Mouse (Mus musculus): ENCODE data around the gene Cldn13.
"Not testable (repeated sequence)": the region's sequence is repeated elsewhere in the genome, so short reads cannot be mapped to it uniquely, and the experiment has no call there.

Cldn13 gene

GRCm38 (mm10) chr5:134939069-134939468 lies 23.7 kb upstream of the Cldn13 start:
- Histone ChIP-seq H3K36me3 (ENCODE audit: insufficient read depth, low read length) (peaks cover 66% of the 10 kb centered on the region), H3K9me3 (ENCODE audit: low read length) (peaks cover 26% of the 10 kb centered on the region), H3K27me3 (ENCODE audit: insufficient read depth, low read length) (no peaks in the 10 kb centered on the region), H3K4me3 (replicated peaks; ENCODE audit: low read length) (no peak overlapping the region), H3K4me1 (replicated peaks; ENCODE audit: low read depth, low read length) (peaks cover 86% of the 10 kb centered on the region)
- TF ChIP-seq NANOG (IDR thresholded peaks at IDR 0.05; ENCODE audit: borderline replicate concordance, low read length) (no peak), POU5F1 (IDR thresholded peaks at IDR 0.05; ENCODE audit: borderline replicate concordance, low read length) (no peak), CTCF (conservative IDR thresholded peaks at IDR 0.05; ENCODE audit: low read length) (no peak)

- no peaks in the 10 kb centered on the region for H3K27me3 ChIP-seq (ENCODE audit: insufficient read depth, low read length)
- H3K4me3 ChIP-seq (replicated peaks; ENCODE audit: low read length): no peak overlapping the region
- H3K9me3 ChIP-seq (ENCODE audit: low read length): peaks cover 34% of the 10 kb centered on the region
- peaks cover 69% of the 10 kb centered on the region for H3K36me3 ChIP-seq (ENCODE audit: insufficient read depth, low read length)
- TF ChIP-seq POU5F1 (IDR thresholded peaks at IDR 0.05; ENCODE audit: borderline replicate concordance, low read length) (no peak), NANOG (IDR thresholded peaks at IDR 0.05; ENCODE audit: borderline replicate concordance, low read length) (no peak), CTCF (conservative IDR thresholded peaks at IDR 0.05; ENCODE audit: low read length) (no peak)
- H3K4me1 ChIP-seq (replicated peaks; ENCODE audit: low read depth, low read length): peaks cover 74% of the 10 kb centered on the region
Measured at GRCm38 (mm10) chr5:134936626-134937185, 21.4 kb upstream of the Cldn13 start.

GRCm38 (mm10) chr5:134936051-134936450 lies 20.7 kb upstream of the Cldn13 start:
- Histone ChIP-seq H3K9me3 (ENCODE audit: low read length) (peaks cover 34% of the 10 kb centered on the region), H3K27me3 (ENCODE audit: insufficient read depth, low read length) (no peaks in the 10 kb centered on the region), H3K4me1 (replicated peaks; ENCODE audit: low read depth, low read length) (peaks cover 74% of the 10 kb centered on the region), H3K4me3 (replicated peaks; ENCODE audit: low read length) (no peak overlapping the region), H3K36me3 (ENCODE audit: insufficient read depth, low read length) (peaks cover 64% of the 10 kb centered on the region)
- TF ChIP-seq NANOG (IDR thresholded peaks at IDR 0.05; ENCODE audit: borderline replicate concordance, low read length): no peak
- TF ChIP-seq CTCF (conservative IDR thresholded peaks at IDR 0.05; ENCODE audit: low read length): no peak
- TF ChIP-seq POU5F1 (IDR thresholded peaks at IDR 0.05; ENCODE audit: borderline replicate concordance, low read length): no peak

- Histone ChIP-seq H3K36me3 (ENCODE audit: insufficient read depth, low read length) (peaks cover 55% of the 10 kb centered on the region), H3K4me1 (replicated peaks; ENCODE audit: low read depth, low read length) (peaks cover 69% of the 10 kb centered on the region), H3K4me3 (replicated peaks; ENCODE audit: low read length) (no peak overlapping the region), H3K9me3 (ENCODE audit: low read length) (peaks cover 34% of the 10 kb centered on the region), H3K27me3 (ENCODE audit: insufficient read depth, low read length) (no peaks in the 10 kb centered on the region)
- TF ChIP-seq CTCF (conservative IDR thresholded peaks at IDR 0.05; ENCODE audit: low read length) (no peak), NANOG (IDR thresholded peaks at IDR 0.05; ENCODE audit: borderline replicate concordance, low read length) (no peak), POU5F1 (IDR thresholded peaks at IDR 0.05; ENCODE audit: borderline replicate concordance, low read length) (no peak)
Measured at GRCm38 (mm10) chr5:134934666-134935065, 19.3 kb upstream of the Cldn13 start.

GRCm38 (mm10) chr5:134933686-134934085 lies 18.4 kb upstream of the Cldn13 start:
- Histone ChIP-seq H3K4me1 (replicated peaks; ENCODE audit: low read depth, low read length) (peaks cover 72% of the 10 kb centered on the region), H3K4me3 (replicated peaks; ENCODE audit: low read length) (0 out of 2 replicates have a peak overlapping the region, but pooled peaks have one; percentile 98), H3K9me3 (ENCODE audit: low read length) (peaks cover 29% of the 10 kb centered on the region), H3K36me3 (ENCODE audit: insufficient read depth, low read length) (peaks cover 50% of the 10 kb centered on the region)
- not testable (repeated sequence) for H3K27me3 ChIP-seq (ENCODE audit: insufficient read depth, low read length)

GRCm38 (mm10) chr5:134933281-134933680 lies 18.0 kb upstream of the Cldn13 start:
- peak overlapping the region; percentile 98; the same call in 1 of the 2 replicates for H3K4me3 ChIP-seq (replicated peaks; ENCODE audit: low read length)
- TF ChIP-seq POU5F1 (IDR thresholded peaks at IDR 0.05; ENCODE audit: borderline replicate concordance, low read length) (no peak), CTCF (conservative IDR thresholded peaks at IDR 0.05; ENCODE audit: low read length) (no peak), NANOG (IDR thresholded peaks at IDR 0.05; ENCODE audit: borderline replicate concordance, low read length) (no peak)

GRCm38 (mm10) chr5:134932903-134933276 lies 17.6 kb upstream of the Cldn13 start:
- H3K9me3 ChIP-seq (ENCODE audit: low read length): peaks cover 29% of the 10 kb centered on the region
- H3K4me1 ChIP-seq (replicated peaks; ENCODE audit: low read depth, low read length): peaks cover 71% of the 10 kb centered on the region
- peak; percentile 24 for TF ChIP-seq CTCF (conservative IDR thresholded peaks at IDR 0.05; ENCODE audit: low read length)
- no peak for TF ChIP-seq NANOG (IDR thresholded peaks at IDR 0.05; ENCODE audit: borderline replicate concordance, low read length)
- no peak for TF ChIP-seq POU5F1 (IDR thresholded peaks at IDR 0.05; ENCODE audit: borderline replicate concordance, low read length)
- peak overlapping the region; percentile 98 for H3K4me3 ChIP-seq (replicated peaks; ENCODE audit: low read length)
- H3K27me3 ChIP-seq (ENCODE audit: insufficient read depth, low read length): no peaks in the 10 kb centered on the region
- peaks cover 47% of the 10 kb centered on the region for H3K36me3 ChIP-seq (ENCODE audit: insufficient read depth, low read length)

More at GRCm38 (mm10) chr5:134933281-134933680, 18.0 kb upstream of the Cldn13 start:
- Histone ChIP-seq H3K27me3 (ENCODE audit: insufficient read depth, low read length) (no peaks in the 10 kb centered on the region), H3K4me1 (replicated peaks; ENCODE audit: low read depth, low read length) (peaks cover 71% of the 10 kb centered on the region), H3K36me3 (ENCODE audit: insufficient read depth, low read length) (peaks cover 47% of the 10 kb centered on the region), H3K9me3 (ENCODE audit: low read length) (peaks cover 29% of the 10 kb centered on the region)

GRCm38 (mm10) chr5:134932179-134932902 lies 17.0 kb upstream of the Cldn13 start, which contains the start of gene Mettl27:
Mettl27 (plus strand) TSS chr5:134932368.
- TF ChIP-seq NANOG (IDR thresholded peaks at IDR 0.05; ENCODE audit: borderline replicate concordance, low read length) (no peak), CTCF (conservative IDR thresholded peaks at IDR 0.05; ENCODE audit: low read length) (no peak), POU5F1 (IDR thresholded peaks at IDR 0.05; ENCODE audit: borderline replicate concordance, low read length) (no peak)
- H3K9me3 ChIP-seq (ENCODE audit: low read length): peaks cover 29% of the 10 kb centered on the region

More at GRCm38 (mm10) chr5:134932179-134932902, 17.0 kb upstream of the Cldn13 start, which contains the start of gene Mettl27:
- Histone ChIP-seq H3K36me3 (ENCODE audit: insufficient read depth, low read length) (peaks cover 42% of the 10 kb centered on the region), H3K4me3 (replicated peaks; ENCODE audit: low read length) (peak within 1 kb of the TSS; percentile 98), H3K4me1 (replicated peaks; ENCODE audit: low read depth, low read length) (peaks cover 71% of the 10 kb centered on the region), H3K27me3 (ENCODE audit: insufficient read depth, low read length) (no peaks in the 10 kb centered on the region)
